Mouse (Mus musculus) liver, adult (tissue): ENCODE measurements around the gene Rad23b.

Source experiments
- GATA4 ChIP-seq: IDR thresholded peaks from 2 replicates; pipeline ENCODE4 v1.6.1; 2014; ENCODE audit warnings: mild to moderate bottlenecking, low read length; ENCODE audit not compliant: insufficient replicate concordance

Gene Rad23b

DNA sequence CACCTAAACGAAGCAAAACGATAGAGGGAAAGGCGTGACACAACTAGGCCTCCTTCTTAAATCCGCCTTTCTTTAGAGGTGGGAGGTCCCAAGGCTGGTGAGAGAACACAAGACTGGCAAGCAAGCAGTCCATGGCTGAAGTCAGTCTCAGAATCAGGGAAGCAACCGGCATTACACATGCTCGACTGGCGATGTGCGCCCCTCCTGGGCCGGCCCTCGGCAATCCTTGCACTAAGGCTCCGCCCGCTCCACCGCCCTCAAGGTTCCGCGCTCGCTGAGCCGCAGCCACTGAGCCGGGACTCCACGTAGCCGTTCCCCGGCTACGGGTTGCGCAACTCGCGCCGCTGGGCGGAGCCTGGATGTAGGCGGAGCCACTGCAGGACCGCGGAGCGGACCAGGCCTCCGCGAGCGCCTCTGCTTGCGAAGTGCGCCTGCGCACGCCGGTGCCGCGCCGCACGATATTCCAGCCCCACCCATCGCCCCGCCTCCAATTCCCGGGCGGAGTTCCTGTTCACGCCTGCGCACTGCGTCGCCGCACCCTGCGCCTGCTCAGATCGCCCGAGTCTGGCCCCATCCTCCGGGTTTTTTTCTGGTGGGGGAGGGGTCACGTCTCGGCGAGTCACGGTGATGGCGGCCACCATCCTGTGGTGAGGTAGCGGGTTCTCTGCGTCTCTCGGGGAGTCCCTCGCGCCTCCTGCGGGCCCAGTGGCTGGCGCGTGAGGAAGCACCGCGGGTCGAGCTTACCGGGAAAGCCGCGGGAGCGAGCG is at the start of gene Rad23b:
TSS of gene Rad23b (plus strand) at position 592 of the 767 bp plus-strand sequence.
- TF ChIP-seq GATA4: no peak; the same call in 1 of the 2 replicates

DNA sequence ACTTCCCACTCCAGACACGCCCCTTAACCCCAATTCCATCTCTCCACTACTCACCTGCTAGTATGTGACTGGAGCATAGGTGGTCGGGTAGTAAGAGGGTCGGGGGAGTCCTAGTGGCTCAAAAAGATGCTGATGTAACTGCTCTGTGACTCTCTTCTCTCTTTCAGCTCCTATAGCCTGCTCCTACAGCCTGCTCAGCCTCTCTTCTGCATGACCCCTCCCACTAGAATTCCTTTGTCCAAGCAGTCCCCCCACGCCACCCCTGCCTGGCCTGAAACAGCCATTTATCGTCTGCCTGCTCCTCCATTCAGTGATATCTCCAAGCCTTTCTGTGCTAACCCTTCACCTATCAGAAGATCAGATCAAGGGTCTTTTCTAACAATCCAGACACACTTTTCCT is 45.7 kb upstream of the Rad23b start:
- no peak for TF ChIP-seq GATA4

DNA sequence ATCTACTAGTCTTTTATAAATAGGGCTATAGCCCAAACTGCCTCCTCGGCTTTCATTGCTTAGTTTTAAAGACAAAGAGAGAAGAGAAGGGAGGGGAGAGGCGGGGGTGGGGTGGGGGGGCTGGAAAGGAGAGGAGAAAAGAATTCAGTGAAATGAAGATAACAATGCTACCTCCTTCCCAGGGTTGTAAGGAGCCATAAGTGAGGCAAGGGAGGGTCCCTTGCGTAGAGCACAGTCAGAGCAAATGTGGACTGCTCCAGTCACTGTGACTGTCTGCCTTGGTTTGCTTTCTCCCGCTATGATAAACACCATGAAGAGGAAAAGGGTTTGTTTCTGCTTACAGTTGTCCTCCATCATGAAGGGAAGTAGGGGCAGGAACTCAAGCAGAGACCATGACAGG is 43.2 kb upstream of the Rad23b start:
- TF ChIP-seq GATA4: no peak

DNA sequence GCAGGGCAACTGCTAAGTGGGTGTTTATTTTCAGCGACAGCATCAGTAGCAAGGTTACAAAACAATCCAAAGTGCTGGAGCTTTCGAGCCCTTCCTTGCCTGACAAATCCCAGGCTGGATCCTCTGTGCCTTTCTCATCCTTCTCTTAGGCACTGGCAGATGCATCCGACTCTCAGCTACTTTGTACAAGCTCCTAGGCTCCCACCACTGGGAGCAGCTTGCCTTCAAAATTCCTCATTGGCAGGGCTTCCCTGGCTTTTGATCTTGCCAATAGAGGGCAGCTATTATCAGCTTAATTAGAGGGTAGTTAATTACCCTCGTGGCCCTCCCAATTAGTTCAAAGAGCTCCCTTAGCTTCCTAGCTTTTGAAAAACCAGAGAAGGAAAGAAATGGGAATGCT is 33.1 kb upstream of the Rad23b start:
- no peak for TF ChIP-seq GATA4

DNA sequence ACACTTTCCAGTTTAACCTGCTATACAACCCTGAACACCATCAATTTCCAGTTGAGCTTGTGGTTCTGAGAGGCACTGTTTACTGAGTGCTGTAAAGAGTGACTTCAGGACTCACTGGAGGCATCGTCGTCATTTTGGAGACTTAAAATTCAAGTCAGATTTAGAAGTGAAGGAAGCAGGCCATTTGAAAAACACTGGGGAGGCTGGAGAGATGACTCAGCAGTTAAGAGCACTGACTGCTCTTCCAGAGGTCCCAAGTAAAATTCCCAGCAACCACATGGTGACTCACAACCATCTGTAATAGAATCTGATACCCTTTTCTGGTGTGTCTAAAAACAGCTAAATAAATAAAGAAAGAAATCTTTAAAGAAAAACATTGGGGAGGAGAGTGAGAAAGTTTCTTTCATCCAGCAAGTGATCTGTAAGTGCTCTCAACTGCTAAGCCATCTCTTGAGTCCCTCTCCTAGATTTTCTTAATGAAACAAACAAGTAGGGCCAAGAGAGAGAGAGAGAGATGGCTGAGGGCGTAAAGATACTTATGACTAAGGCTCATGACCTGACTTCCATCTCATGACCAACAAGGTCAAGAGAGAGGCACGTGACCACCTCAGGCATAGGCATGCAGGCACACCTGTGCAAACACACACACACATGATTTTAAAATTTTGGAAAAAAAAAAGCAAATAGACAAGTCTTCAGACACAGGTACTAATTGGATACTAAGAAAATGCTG is 23.9 kb upstream of the Rad23b start:
- no peak for TF ChIP-seq GATA4

DNA sequence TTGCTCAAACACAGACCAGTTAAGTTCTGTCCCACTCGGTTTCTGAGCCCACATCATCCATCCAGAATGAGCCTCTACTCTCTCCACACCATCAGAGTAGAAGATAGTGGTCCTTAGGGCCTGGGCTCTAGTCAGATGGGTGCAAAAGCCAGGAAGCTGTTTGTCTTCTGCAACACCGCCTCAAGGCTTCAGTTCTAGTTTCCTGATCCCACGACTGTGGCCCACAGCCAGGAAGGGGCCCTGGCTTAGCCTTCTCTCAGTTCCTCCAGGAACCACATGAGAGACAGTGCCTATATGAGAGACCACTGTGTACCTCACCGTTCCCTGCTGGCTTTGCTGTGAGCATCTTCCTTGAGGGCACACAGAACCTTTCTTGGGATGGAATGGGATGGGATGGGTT is 22.3 kb upstream of the Rad23b start:
- TF ChIP-seq GATA4: no peak

DNA sequence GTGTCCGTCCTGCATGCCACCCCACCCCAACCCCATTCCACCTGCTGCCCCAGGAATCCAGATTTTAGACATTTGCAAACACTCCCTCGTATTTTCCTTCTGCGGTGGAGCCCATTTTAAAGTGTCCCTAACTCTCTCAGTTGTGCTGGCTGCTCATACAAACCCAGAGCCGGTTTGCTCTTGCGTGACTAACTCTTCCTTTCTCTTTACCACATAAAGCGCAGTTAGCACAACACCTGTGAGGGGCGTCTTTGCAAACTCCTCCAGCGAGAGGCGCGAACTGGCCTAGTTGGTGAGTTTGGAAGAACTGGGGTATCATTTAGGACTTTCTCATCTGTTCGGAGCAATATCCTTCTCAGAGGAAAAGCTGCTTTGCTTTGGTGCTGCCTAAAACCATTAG is 21.4 kb upstream of the Rad23b start:
- TF ChIP-seq GATA4: no peak

DNA sequence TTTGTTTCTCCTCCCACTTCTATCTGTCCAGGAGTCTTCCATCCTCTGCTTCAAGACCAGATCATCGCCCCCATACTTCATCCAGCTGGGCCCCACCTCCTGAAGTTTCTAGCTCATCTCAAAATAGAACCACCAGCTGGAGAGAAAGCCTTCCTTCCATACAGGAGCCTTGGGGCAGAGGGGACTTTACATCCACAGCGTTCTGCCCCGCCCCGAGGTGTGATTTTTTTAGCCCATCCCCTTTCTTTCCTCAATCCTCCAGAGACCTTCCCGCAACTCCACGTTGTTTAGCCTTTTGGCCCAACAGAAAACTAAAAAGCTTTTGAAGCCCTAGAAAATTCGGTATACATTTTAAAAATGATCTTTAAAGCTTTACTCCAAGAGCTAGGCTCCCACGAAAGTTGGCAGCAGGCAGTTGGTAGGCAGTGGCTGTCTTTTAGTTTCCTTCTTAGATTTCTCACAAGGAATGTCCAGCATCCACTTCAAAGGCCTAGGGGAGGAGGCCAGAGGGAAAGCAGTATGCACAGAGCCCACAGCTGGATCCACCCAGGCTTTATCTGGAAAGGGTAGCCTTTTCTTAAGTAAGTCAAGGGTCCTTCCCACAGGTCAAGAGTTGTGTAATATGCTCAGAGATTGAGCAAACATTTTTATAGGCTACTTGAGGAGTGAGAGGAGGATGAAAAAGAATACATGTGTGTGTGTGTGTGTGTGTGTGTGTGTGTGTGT is 20.1 kb upstream of the Rad23b start:
- TF ChIP-seq GATA4: no peak

DNA sequence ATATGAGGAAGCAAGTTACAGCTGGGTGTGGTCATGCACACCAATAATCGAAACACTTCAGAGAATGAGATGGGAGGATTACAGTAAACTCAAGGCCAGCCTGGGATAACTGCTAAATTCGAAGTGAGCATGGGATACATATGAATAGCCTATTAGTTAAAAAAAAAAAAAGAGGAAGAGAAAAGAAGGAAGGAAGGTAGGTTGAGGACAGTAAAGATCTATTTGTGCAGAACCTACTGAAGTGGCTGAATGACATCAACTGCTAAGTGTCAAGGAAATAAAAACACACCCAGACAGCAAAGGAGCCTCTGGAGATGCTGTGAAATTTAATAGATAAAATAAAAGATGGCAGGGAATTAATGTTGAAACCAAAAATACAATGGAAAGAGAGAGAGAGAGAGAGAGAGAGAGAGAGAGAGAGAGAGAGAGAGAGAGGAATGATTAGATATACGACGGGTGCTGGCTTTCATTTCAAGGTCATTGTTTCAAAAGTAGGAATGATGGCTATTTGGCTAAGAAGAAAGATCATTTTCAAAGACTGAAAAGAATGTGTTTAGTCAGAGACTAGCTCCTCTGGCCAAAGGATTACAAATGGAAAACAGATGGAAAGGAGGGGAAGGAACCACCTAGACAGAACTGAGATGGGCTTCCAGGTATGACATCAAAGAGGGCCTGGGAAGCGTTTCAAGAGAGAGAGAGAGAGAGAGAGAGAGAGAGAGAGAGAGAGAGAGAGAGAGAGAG is 14.6 kb upstream of the Rad23b start:
- no peak for TF ChIP-seq GATA4

DNA sequence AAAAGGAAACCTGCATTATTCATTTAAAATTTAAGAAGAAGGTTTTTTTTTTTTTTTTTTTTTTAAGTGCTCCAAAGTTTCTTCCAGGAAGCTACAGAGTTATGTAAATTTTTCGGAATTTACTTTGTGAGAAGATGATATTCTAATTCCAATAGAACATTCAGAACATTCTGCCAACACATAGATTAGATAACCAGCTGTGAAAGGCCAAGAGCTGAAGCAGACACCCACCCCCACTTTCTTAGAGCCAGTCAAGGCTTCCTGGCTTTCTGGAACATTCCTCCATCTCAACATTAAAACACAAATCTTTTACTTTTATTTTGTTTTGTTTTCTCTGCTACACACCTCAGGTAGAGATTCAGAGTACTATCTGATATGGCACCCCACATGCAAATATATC is 10.9 kb upstream of the Rad23b start:
- no peak for TF ChIP-seq GATA4

DNA sequence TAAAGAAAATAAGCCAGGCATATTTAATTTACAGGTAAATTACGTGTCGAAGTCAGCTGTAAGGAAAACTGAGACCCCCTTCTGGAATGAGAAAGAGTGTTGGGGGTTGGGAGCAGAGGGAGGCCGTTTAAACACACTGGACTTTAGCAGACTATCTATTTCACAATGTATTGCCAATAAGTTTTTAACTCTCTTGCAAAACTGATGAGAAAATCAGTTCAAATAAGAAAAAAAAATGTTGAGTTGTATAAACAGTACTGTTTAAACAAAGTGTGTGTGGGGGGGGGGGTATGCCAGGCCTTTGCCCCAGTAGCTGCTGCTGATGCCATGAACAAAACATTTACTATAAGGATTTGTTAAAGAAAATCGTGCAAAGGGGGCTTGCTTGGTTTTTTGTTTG is 10.5 kb upstream of the Rad23b start:
- no peak for TF ChIP-seq GATA4

DNA sequence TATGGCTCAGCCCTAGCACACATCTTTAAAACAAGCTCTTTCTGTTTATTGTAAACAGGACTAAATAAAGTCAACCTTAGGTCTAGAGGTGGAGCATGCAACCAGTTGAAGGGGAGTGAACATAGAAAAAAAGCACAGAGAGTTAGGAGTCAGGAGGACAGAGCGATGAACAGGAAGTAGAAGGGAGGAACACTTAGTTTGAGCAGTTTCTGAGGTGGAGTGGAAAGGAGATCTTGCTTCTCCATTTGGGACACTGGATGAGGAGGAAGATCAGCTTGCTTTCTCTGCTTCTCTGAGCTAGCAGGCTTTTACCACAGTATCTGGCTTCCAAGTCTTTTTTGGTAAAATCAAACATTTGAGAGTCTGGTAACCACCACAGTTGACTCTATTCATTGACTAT is 8.0 kb upstream of the Rad23b start:
- no peak for TF ChIP-seq GATA4

DNA sequence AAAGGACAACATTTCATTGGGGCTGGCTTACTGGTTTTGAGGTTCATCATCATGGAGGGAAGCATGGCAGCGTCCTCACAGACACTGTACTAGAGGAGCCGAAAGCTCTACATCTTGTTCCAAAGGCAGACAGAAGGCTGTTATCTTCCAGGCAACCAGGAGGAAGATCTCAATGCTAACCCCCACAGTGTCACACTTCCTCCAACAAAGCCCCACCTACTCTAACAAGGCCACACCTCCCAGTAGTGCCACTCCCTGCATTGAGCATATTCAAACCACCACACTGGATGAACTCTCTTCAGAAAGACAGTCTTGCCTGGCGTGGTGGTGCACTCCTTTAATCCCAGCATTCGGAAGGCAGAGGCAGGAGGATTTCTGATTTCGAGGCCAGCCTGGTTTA is 7.2 kb upstream of the Rad23b start:
- TF ChIP-seq GATA4: no peak

DNA sequence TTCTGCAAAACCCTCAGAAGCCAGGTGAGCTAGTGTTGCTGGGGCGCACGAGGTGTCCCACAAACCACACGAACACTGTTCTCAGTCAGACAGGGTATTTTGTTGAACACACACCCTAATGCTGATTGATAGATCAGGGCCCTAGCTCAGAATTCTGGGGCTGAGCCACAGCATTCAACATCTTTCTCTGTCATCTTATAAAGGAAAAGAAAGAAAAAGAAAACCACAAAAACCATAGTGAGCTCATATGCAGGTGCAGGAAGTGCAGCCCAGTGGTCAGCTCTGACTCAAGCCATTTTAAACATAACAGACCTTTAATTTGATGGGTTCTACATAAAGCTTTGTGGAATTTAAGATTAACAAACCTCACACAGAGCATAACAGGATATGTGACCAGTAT is 6.6 kb upstream of the Rad23b start:
- TF ChIP-seq GATA4: no peak

DNA sequence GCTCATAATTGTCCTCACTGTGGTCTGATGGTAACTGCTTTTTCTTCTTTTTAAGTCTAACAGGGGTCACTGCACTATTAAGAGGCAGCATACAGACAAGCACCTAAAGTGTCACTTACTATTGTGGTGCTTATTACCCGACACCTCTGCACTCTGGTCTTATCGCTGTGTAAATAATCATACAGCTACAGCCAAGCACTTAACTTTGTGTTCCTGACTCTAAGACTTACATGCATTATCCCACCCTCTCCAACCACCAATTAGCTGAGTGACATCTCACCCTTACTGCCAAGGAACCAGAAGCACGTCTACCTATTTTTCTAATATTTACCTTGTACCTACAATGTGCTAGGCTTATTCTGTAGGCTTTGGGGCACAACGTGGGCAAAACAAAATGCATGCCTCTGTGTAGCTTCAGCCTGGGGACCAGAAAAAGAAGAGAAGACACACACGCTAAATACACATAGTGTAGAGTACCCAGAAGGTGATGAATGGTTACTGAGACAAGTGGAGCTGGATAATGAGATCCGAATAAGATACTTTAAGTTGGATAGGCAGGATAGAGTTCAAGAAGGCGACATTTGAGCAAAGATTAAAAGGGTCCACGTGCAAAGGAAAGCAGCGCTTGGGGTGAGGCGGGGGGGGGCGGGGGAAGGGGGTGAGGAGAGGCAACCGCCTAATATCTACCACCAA is 938 bp upstream of the Rad23b start:
- TF ChIP-seq GATA4: no peak

DNA sequence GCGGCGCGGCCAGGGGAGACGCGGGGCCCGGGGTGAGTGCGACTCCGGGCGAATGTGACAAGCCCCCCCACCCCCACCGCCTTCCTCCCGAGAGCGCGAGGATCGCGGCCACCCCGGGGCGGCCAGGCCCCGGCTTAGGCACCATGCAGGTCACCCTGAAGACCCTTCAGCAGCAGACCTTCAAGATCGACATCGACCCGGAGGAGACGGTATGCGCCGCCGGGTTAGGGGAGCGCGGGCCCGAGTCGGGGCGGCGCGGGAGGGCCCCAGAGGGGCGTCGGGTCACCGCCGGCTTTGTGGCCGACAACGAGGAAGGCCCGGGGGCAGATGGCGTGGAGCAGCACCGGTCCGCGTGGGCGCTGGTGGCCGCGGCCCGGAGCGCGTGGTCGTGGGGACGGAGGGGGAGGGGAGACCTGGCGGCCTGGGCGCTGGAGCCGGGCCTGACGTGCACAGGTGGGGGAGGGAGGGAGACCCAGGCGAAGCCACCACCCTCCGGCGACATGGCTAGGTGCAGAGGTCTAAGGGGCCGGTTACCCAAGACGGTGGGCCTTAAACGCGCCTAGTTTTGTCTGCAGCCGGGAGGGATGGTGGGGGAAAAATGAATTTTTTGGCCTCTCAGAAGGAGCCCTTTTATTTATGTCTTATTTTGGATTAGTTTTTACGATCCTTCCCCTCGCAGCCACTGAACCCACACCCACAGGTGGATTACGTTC is 532 bp downstream of the Rad23b start:
- no peak for TF ChIP-seq GATA4
